Mouse (Mus musculus): ENCODE results near the gene Thop1. TPM values are rescaled to one million over a fixed set of nuclear protein-coding genes. Genes with fewer than 3 reads are reported as not detected.

The Thop1 gene
- 63.9 and 65.8 TPM in 2 replicates for polyA plus RNA-seq (2014; fragmentation: Nextera tagmentation; extraction: Ambion mirVana)

GRCm38 (mm10) chr10:81069836-81070235 is at the start of gene Thop1:
Thop1 (plus strand) TSS chr10:81070035.
- Histone ChIP-seq H3K9me3 (ENCODE audit: control insufficient read depth, low read length) (no peaks in the 10 kb centered on the region), H3K9ac (ENCODE audit: low read length) (peak within 1 kb of the TSS; percentile 79), H3K36me3 (ENCODE audit: control insufficient read depth, insufficient read depth, low read length) (peaks cover 6% of the 10 kb centered on the region), H3K27me3 (ENCODE audit: control insufficient read depth, insufficient read depth, low read length) (no peaks in the 10 kb centered on the region), H3K27ac (ENCODE audit: low read depth, low read length) (0 out of 2 replicates have a peak within 1 kb of the TSS, but pooled peaks have one; percentile 29), H3K4me2 (ENCODE audit: low read depth) (peak within 1 kb of the TSS; percentile 70), H3K4me1 (ENCODE audit: control insufficient read depth, insufficient read depth, low read length) (peaks cover 10% of the 10 kb centered on the region), H3K4me3 (ENCODE audit: low read depth, low read length) (peak within 1 kb of the TSS; percentile 75)
- peak; percentile 97 for ATAC-seq (ENCODE audit: insufficient read depth, low FRiP score, low TSS enrichment)
- WGBS, result under 1% methylated on average over 34 of the region's 35 CpGs
- peak; percentile 98 for DNase-seq (ENCODE audit: low spot score)

- Histone ChIP-seq H3K4me2 (ENCODE audit: low read depth) (no peak overlapping the region), H3K4me3 (ENCODE audit: low read depth, low read length) (no peak overlapping the region), H3K36me3 (ENCODE audit: control insufficient read depth, insufficient read depth, low read length) (no peaks in the 10 kb centered on the region), H3K9me3 (ENCODE audit: control insufficient read depth, low read length) (no peaks in the 10 kb centered on the region), H3K27me3 (ENCODE audit: control insufficient read depth, insufficient read depth, low read length) (peaks cover 24% of the 10 kb centered on the region), H3K4me1 (ENCODE audit: control insufficient read depth, insufficient read depth, low read length) (peaks cover under 1% of the 10 kb centered on the region; the same call in 1 of the 2 replicates), H3K9ac (ENCODE audit: low read length) (no peak overlapping the region), H3K27ac (ENCODE audit: low read depth, low read length) (no peak overlapping the region)
- 55% methylated on average over 2 of the region's 2 CpGs for WGBS
- no peak for DNase-seq (ENCODE audit: low spot score)
- no peak for ATAC-seq (ENCODE audit: insufficient read depth, low FRiP score, low TSS enrichment)
Measured at GRCm38 (mm10) chr10:81020207-81020606, 49.6 kb upstream of the Thop1 start.

- Histone ChIP-seq H3K4me3 (ENCODE audit: low read depth, low read length) (no peak overlapping the region), H3K27me3 (ENCODE audit: control insufficient read depth, insufficient read depth, low read length) (peaks cover 26% of the 10 kb centered on the region), H3K27ac (ENCODE audit: low read depth, low read length) (no peak overlapping the region), H3K9ac (ENCODE audit: low read length) (no peak overlapping the region), H3K4me2 (ENCODE audit: low read depth) (no peak overlapping the region), H3K9me3 (ENCODE audit: control insufficient read depth, low read length) (no peaks in the 10 kb centered on the region), H3K36me3 (ENCODE audit: control insufficient read depth, insufficient read depth, low read length) (no peaks in the 10 kb centered on the region), H3K4me1 (ENCODE audit: control insufficient read depth, insufficient read depth, low read length) (peaks cover 3% of the 10 kb centered on the region; the same call in 1 of the 2 replicates)
- ATAC-seq (ENCODE audit: insufficient read depth, low FRiP score, low TSS enrichment) (no peak), DNase-seq (ENCODE audit: low spot score) (no peak)
- WGBS, result 14% methylated on average over 26 of the region's 26 CpGs
Measured at GRCm38 (mm10) chr10:81021547-81022110, 48.2 kb upstream of the Thop1 start.

- Histone ChIP-seq H3K9me3 (ENCODE audit: control insufficient read depth, low read length) (no peaks in the 10 kb centered on the region), H3K27me3 (ENCODE audit: control insufficient read depth, insufficient read depth, low read length) (peaks cover 26% of the 10 kb centered on the region), H3K4me1 (ENCODE audit: control insufficient read depth, insufficient read depth, low read length) (peaks cover 3% of the 10 kb centered on the region; the same call in 1 of the 2 replicates), H3K27ac (ENCODE audit: low read depth, low read length) (no peak overlapping the region), H3K4me3 (ENCODE audit: low read depth, low read length) (no peak overlapping the region), H3K36me3 (ENCODE audit: control insufficient read depth, insufficient read depth, low read length) (no peaks in the 10 kb centered on the region), H3K9ac (ENCODE audit: low read length) (no peak overlapping the region), H3K4me2 (ENCODE audit: low read depth) (no peak overlapping the region)
- 66% methylated on average over 8 of the region's 8 CpGs for WGBS
- no peak for ATAC-seq (ENCODE audit: insufficient read depth, low FRiP score, low TSS enrichment)
- DNase-seq (ENCODE audit: low spot score), result no peak
Measured at GRCm38 (mm10) chr10:81022744-81023143, 47.1 kb upstream of the Thop1 start.

GRCm38 (mm10) chr10:81024346-81024937 is 45.4 kb upstream of the Thop1 start:
- no peak for DNase-seq (ENCODE audit: low spot score)
- peaks cover 3% of the 10 kb centered on the region; the same call in 1 of the 2 replicates for H3K4me1 ChIP-seq (ENCODE audit: control insufficient read depth, insufficient read depth, low read length)
- H3K4me3 ChIP-seq (ENCODE audit: low read depth, low read length), result no peak overlapping the region; the same call in 1 of the 2 replicates
- H3K9me3 ChIP-seq (ENCODE audit: control insufficient read depth, low read length), result no peaks in the 10 kb centered on the region
- no peak overlapping the region for H3K27ac ChIP-seq (ENCODE audit: low read depth, low read length)
- 72% methylated on average over 5 of the region's 5 CpGs for WGBS
- H3K27me3 ChIP-seq (ENCODE audit: control insufficient read depth, insufficient read depth, low read length), result peaks cover 26% of the 10 kb centered on the region
- H3K36me3 ChIP-seq (ENCODE audit: control insufficient read depth, insufficient read depth, low read length), result no peaks in the 10 kb centered on the region
- peak overlapping the region; percentile 63; the same call in 1 of the 2 replicates for H3K9ac ChIP-seq (ENCODE audit: low read length)
- peak overlapping the region; percentile 61; the same call in 1 of the 2 replicates for H3K4me2 ChIP-seq (ENCODE audit: low read depth)
- ATAC-seq (ENCODE audit: insufficient read depth, low FRiP score, low TSS enrichment), result no peak

- peaks cover 3% of the 10 kb centered on the region; the same call in 1 of the 2 replicates for H3K4me1 ChIP-seq (ENCODE audit: control insufficient read depth, insufficient read depth, low read length)
- ATAC-seq (ENCODE audit: insufficient read depth, low FRiP score, low TSS enrichment), result peak; percentile 36; the same call in 1 of the 2 replicates
- peak overlapping the region; percentile 63 for H3K9ac ChIP-seq (ENCODE audit: low read length)
- H3K4me3 ChIP-seq (ENCODE audit: low read depth, low read length), result peak overlapping the region; percentile 34
- 3% methylated on average over 42 of the region's 43 CpGs for WGBS
- H3K9me3 ChIP-seq (ENCODE audit: control insufficient read depth, low read length), result no peaks in the 10 kb centered on the region
- peak; percentile 18 for DNase-seq (ENCODE audit: low spot score)
- no peaks in the 10 kb centered on the region for H3K36me3 ChIP-seq (ENCODE audit: control insufficient read depth, insufficient read depth, low read length)
- H3K27ac ChIP-seq (ENCODE audit: low read depth, low read length), result no peak overlapping the region
- H3K4me2 ChIP-seq (ENCODE audit: low read depth), result peak overlapping the region; percentile 61
- peaks cover 26% of the 10 kb centered on the region for H3K27me3 ChIP-seq (ENCODE audit: control insufficient read depth, insufficient read depth, low read length)
Measured at GRCm38 (mm10) chr10:81025047-81025621, 44.7 kb upstream of the Thop1 start.

- Histone ChIP-seq H3K27me3 (ENCODE audit: control insufficient read depth, insufficient read depth, low read length) (peaks cover 26% of the 10 kb centered on the region), H3K36me3 (ENCODE audit: control insufficient read depth, insufficient read depth, low read length) (no peaks in the 10 kb centered on the region), H3K4me2 (ENCODE audit: low read depth) (peak within 1 kb of the TSS; percentile 61), H3K4me3 (ENCODE audit: low read depth, low read length) (peak within 1 kb of the TSS; percentile 34), H3K9me3 (ENCODE audit: control insufficient read depth, low read length) (no peaks in the 10 kb centered on the region), H3K27ac (ENCODE audit: low read depth, low read length) (no peak within 1 kb of the TSS), H3K9ac (ENCODE audit: low read length) (peak within 1 kb of the TSS; percentile 63), H3K4me1 (ENCODE audit: control insufficient read depth, insufficient read depth, low read length) (peaks cover 3% of the 10 kb centered on the region; the same call in 1 of the 2 replicates)
- whole genome bisulfite sequencing, result 52% methylated on average over 12 of the region's 12 CpGs
- no peak for ATAC-seq (ENCODE audit: insufficient read depth, low FRiP score, low TSS enrichment)
- no peak for DNase-seq (ENCODE audit: low spot score)
Measured at GRCm38 (mm10) chr10:81025639-81026275, 44.1 kb upstream of the Thop1 start, which contains the start of gene Diras1. Diras1 (minus strand) TSS chr10:81025662.

- Histone ChIP-seq H3K9ac (ENCODE audit: low read length) (no peak overlapping the region), H3K36me3 (ENCODE audit: control insufficient read depth, insufficient read depth, low read length) (peaks cover 3% of the 10 kb centered on the region; the same call in 1 of the 2 replicates), H3K27ac (ENCODE audit: low read depth, low read length) (no peak overlapping the region), H3K9me3 (ENCODE audit: control insufficient read depth, low read length) (no peaks in the 10 kb centered on the region), H3K27me3 (ENCODE audit: control insufficient read depth, insufficient read depth, low read length) (peaks cover 22% of the 10 kb centered on the region), H3K4me3 (ENCODE audit: low read depth, low read length) (no peak overlapping the region), H3K4me2 (ENCODE audit: low read depth) (no peak overlapping the region), H3K4me1 (ENCODE audit: control insufficient read depth, insufficient read depth, low read length) (peaks cover 3% of the 10 kb centered on the region; the same call in 1 of the 2 replicates)
- DNase-seq (ENCODE audit: low spot score) (no peak), ATAC-seq (ENCODE audit: insufficient read depth, low FRiP score, low TSS enrichment) (no peak)
- WGBS, result 95% methylated on average over 5 of the region's 5 CpGs
Measured at GRCm38 (mm10) chr10:81026857-81027256, 43.0 kb upstream of the Thop1 start.
